Mouse (Mus musculus) E14TG2a.4 (cell line): Measurements from ENCODE around the gene Vps33b.

Experiments
- H3K27me3 ChIP-seq: 2 replicates; pipeline ENCODE4 v1.6.1; 2014; ENCODE audit warnings: low read length, control low read depth; ENCODE audit not compliant: insufficient read depth
- H3K36me3 ChIP-seq: 2 replicates; pipeline ENCODE4 v1.6.1; 2014; ENCODE audit warnings: low read length, control low read depth; ENCODE audit not compliant: insufficient read depth
- H3K4me1 ChIP-seq: replicated peaks from 2 replicates; pipeline ENCODE4 v1.6.1; 2014; ENCODE audit warnings: low read depth, low read length, control low read depth
- H3K4me3 ChIP-seq: replicated peaks from 2 replicates; pipeline ENCODE4 v1.5.1; 2014; ENCODE audit warnings: mild to moderate bottlenecking, low read length
- H3K9me3 ChIP-seq: 2 replicates; pipeline ENCODE4 v1.6.1; 2014; ENCODE audit warnings: low read length, control low read depth
- CTCF ChIP-seq: conservative IDR thresholded peaks from 2 replicates; pipeline ENCODE4 v1.5.1; 2014; ENCODE audit warnings: low read length
- NANOG ChIP-seq: IDR thresholded peaks from 2 replicates; pipeline ENCODE4 v1.6.1; 2014; ENCODE audit warnings: borderline replicate concordance, low read length, mixed read lengths
- POU5F1 ChIP-seq: IDR thresholded peaks from 2 replicates; pipeline ENCODE4 v1.6.1; 2014; ENCODE audit warnings: low read length, borderline replicate concordance

The Vps33b gene

GRCm38 (mm10) chr7:80268897-80269750 lies at the start of gene Vps33b:
Gene Vps33b, plus strand, starts transcription at chr7:80269649.
- H3K27me3 ChIP-seq: no peaks in the 10 kb centered on the region
- no peak for TF ChIP-seq CTCF
- TF ChIP-seq NANOG: no peak
- no peak for TF ChIP-seq POU5F1
- peaks cover 68% of the 10 kb centered on the region for H3K36me3 ChIP-seq
- peaks cover 32% of the 10 kb centered on the region for H3K4me1 ChIP-seq
- peak within 1 kb of the TSS; percentile 97 for H3K4me3 ChIP-seq
- H3K9me3 ChIP-seq: no peaks in the 10 kb centered on the region

DNA sequence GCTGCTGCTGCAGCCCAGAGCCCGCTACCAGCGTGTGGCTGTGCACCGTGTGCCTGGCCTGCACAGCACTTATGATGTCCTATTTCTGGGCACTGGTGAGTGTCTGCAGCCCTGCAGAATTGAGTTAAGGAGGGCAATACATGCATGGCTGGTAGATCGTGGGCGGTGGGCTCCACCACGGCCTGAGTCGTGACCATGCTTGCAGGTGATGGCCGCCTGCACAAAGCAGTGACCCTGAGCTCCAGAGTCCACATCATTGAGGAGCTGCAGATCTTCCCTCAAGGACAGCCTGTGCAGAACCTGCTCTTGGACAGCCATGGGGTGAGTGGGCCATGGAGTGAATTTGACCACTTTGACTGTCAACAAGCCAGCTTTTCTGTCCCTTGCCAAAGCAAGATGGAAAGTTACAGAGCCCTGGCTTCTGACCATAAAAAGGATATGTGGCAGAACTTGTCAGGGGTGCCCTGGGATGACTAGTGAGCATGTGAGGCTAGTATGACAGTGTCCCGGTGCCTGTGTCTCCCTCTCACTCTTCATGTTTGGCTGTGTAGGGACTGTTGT lies 49.1 kb upstream of the Vps33b start:
- peak overlapping the region; percentile 51 for H3K4me3 ChIP-seq
- peaks cover 98% of the 10 kb centered on the region for H3K36me3 ChIP-seq
- peaks cover 94% of the 10 kb centered on the region for H3K4me1 ChIP-seq
- no peak for TF ChIP-seq POU5F1
- no peak for TF ChIP-seq NANOG
- no peak for TF ChIP-seq CTCF
- no peaks in the 10 kb centered on the region for H3K27me3 ChIP-seq
- no peaks in the 10 kb centered on the region for H3K9me3 ChIP-seq

DNA sequence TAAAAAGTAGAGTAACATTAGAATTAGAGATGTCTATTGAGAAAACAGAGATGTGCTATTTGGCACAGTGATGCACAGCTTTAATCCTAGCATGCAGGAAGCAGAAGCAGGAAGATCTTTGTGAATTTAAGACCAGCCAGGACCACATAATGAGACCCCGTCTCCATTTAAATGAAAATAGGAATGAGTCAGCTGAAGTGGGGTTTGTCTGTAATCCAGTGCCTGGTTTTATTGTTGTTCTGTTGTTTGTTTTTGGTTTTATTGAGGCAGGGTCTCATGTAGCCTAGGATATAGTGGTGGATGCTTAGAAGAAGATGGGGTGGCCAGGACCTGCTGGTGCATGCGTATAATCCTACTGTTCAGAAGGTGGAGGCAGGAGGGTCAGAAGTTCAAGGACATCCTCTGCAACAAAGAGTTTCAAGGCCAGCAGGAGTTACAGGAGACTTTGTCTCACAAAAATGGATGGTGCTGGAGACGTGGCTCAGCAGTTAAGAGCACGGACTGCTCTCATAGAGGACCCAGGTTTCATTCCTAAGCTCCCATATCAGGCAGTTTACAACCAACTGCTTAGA lies 48.2 kb upstream of the Vps33b start:
- peaks cover 93% of the 10 kb centered on the region for H3K4me1 ChIP-seq
- H3K27me3 ChIP-seq: no peaks in the 10 kb centered on the region
- TF ChIP-seq NANOG (no peak), POU5F1 (peak; percentile 77), CTCF (no peak)
- H3K9me3 ChIP-seq: no peaks in the 10 kb centered on the region
- H3K36me3 ChIP-seq: peaks cover 98% of the 10 kb centered on the region
- peak overlapping the region; percentile 51; the same call in 1 of the 2 replicates for H3K4me3 ChIP-seq

DNA sequence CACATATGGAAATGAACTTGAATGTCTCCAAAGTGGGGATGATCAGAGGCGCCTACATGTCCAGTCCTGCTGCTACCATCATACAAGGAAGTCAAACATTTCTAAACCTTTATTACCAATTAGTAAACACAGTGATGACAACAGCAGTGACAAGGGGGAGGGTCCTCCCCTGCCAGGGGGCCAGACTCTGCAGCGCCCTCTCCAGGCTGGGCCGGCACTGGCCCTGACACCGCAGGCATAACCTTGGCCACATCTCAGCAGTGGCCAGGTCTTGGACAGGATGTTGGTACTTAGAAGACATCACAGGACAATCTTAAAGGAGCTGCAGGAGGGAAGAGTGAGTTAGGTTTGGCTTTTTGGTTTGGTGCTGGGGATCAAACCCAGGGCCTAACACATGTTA lies 42.4 kb upstream of the Vps33b start:
- H3K4me3 ChIP-seq: no peak overlapping the region
- H3K9me3 ChIP-seq: no peaks in the 10 kb centered on the region
- TF ChIP-seq CTCF: peak; percentile 32
- no peak for TF ChIP-seq NANOG
- H3K36me3 ChIP-seq: peaks cover 88% of the 10 kb centered on the region
- no peaks in the 10 kb centered on the region for H3K27me3 ChIP-seq
- H3K4me1 ChIP-seq: peaks cover 94% of the 10 kb centered on the region

- Histone ChIP-seq H3K27me3 (no peaks in the 10 kb centered on the region), H3K4me3 (no peak overlapping the region), H3K9me3 (no peaks in the 10 kb centered on the region), H3K36me3 (peaks cover 64% of the 10 kb centered on the region), H3K4me1 (peaks cover 75% of the 10 kb centered on the region)
- TF ChIP-seq NANOG: no peak
- TF ChIP-seq POU5F1: no peak
- TF ChIP-seq CTCF: no peak
Measured at GRCm38 (mm10) chr7:80230196-80230595, 39.3 kb upstream of the Vps33b start.

DNA sequence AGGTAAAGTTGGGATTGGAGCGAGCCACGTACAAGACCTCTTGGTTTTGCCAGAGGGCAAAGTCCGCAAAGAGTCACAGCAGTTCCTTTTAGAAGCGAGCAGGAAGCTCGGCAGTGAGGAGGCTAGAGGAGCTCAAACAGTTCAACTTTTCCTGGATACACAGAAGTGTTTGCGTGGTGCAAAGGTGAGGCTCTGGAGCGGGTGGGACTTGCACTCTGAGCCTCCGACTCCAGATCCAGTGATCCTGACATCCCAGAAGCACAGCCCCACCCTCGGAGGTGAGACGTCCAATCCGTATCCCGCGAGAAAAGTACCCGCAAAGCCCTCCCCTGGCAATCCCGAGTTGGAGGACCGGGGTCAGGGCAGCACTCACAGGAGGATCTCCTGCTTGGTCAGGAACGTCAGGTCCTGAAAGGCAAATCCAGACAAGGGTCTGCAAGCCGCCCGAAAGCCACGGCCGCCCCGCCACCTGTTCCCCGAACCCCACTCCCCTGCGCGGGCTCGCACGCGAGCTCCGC lies 37.4 kb upstream of the Vps33b start:
- Histone ChIP-seq H3K4me3 (peak overlapping the region; percentile 91), H3K4me1 (peaks cover 59% of the 10 kb centered on the region), H3K27me3 (no peaks in the 10 kb centered on the region), H3K9me3 (no peaks in the 10 kb centered on the region), H3K36me3 (peaks cover 61% of the 10 kb centered on the region)
- TF ChIP-seq NANOG: no peak
- TF ChIP-seq POU5F1: no peak
- no peak for TF ChIP-seq CTCF

GRCm38 (mm10) chr7:80232489-80233029 lies 36.9 kb upstream of the Vps33b start, which contains the start of the genes Cib1 and Gdpgp1:
Gene Cib1, minus strand, starts transcription at chr7:80232813.
Gene Gdpgp1, plus strand, starts transcription at chr7:80232865.
- TF ChIP-seq NANOG: no peak
- TF ChIP-seq POU5F1: no peak
- no peak for TF ChIP-seq CTCF
- Histone ChIP-seq H3K4me1 (peaks cover 54% of the 10 kb centered on the region), H3K27me3 (no peaks in the 10 kb centered on the region), H3K36me3 (peaks cover 56% of the 10 kb centered on the region), H3K4me3 (peak within 1 kb of the TSS; percentile 91), H3K9me3 (no peaks in the 10 kb centered on the region)

DNA sequence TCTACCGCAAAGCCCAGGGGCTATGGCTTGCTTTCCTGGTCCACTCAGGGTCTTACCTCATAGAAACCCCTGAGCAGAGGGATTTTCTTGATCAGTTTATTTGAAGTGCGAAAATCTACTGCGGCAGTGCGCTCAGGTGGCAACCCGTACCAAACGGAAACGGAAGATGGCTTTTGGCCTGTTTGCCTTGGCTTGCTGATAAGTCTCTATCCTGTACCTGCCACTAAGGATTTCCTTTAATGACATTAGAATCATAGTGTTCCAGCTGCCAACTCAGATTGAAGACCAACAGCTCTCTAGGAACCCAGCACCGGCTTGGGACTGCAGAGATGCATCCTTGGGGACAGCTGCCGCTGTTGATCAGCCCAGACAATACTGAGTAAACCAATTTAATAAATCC lies 35.6 kb upstream of the Vps33b start:
- TF ChIP-seq POU5F1 (no peak), NANOG (no peak), CTCF (no peak)
- Histone ChIP-seq H3K9me3 (no peaks in the 10 kb centered on the region), H3K36me3 (peaks cover 51% of the 10 kb centered on the region), H3K27me3 (no peaks in the 10 kb centered on the region), H3K4me3 (peak overlapping the region; percentile 91), H3K4me1 (peaks cover 52% of the 10 kb centered on the region)
